In the genomic region with DNA sequence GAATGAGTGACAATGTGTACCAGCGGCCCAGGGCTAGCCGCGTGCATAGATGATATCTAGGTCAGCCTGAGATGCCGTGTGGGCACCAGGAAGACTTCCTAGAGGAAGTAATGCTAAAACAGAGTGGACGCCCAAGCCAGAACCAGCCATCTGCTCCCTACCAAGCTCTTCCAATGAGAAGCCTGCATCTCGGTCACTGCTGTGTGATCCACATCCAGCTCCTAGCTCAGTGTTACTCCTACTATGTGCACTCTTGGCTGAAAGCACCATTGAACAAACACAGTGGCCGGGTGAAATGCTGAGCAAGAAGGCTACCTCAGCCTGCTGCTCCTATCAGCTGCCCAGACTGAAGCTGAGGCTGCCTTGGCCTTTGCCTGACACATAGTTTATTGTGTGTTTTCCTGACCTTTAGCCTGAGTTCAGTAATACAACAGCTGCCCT, we compare ENCODE assay signal across 17 mouse cellular contexts. TPM values are rescaled to one million over a fixed set of nuclear protein-coding genes. Genes with fewer than 3 reads are reported as not detected.
DNase-seq lines count a peak whose midpoint lies in the region; ATAC-seq and TF ChIP-seq lines count a peak whose summit lies in the region.
"Had no signal": no experiment of that assay in that cellular context is flagged by ENCODE, and none has a peak within 500 bp of the region (broad histone marks: within the 10 kb centered on the region; RNA-seq: fewer than 3 reads in every experiment).

No protein-coding gene starts in this region.

- no peaks in the 10 kb centered on the region for H3K27me3 ChIP-seq in MEL (ENCODE audit: control insufficient read depth in 1 of 2, insufficient read depth in 2 of 2, low read length in 2 of 2)
- H3K27me3 ChIP-seq in liver, embryonic 15.5 days: 0 out of 2 replicates have a peak, but pooled peaks cover 4% of the 10 kb centered on the region
- H3K27me3 ChIP-seq in midbrain, postnatal 0 days (ENCODE audit: insufficient read depth, low read length): no peaks in the 10 kb centered on the region
- no peaks in the 10 kb centered on the region for H3K27me3 ChIP-seq in forebrain, embryonic 13.5 days
- H3K27me3 ChIP-seq: embryonic facial prominence, embryonic 15.5 days; neural tube, embryonic 13.5 days had no signal

- no peak for TF ChIP-seq POLR2A in MEL (IDR thresholded peaks at IDR 0.05; ENCODE audit: control insufficient read depth in 1 of 2, insufficient read depth in 1 of 2, low read depth in 1 of 2, low read length in 2 of 2, poor library complexity in 1 of 2)

- no peaks in the 10 kb centered on the region for H3K4me1 ChIP-seq in MEL (ENCODE audit: control insufficient read depth in 1 of 2, insufficient read depth in 2 of 2, low read length in 2 of 2)
- peaks cover 10% of the 10 kb centered on the region; the same call in 1 of the 2 replicates for H3K4me1 ChIP-seq in liver, embryonic 15.5 days (replicated peaks)
- H3K4me1 ChIP-seq in midbrain, postnatal 0 days (ENCODE audit: insufficient read depth, low read length): no peaks in the 10 kb centered on the region
- H3K4me1 ChIP-seq in forebrain, embryonic 13.5 days: no peaks in the 10 kb centered on the region
- H3K4me1 ChIP-seq: embryonic facial prominence, embryonic 15.5 days; kidney, embryonic 15.5 days; neural tube, embryonic 13.5 days had no signal

- no peak for TF ChIP-seq EP300 in MEL (IDR thresholded peaks at IDR 0.05; ENCODE audit: low read depth in 1 of 2, low read length in 2 of 2)

- TF ChIP-seq RAD21 in MEL (IDR thresholded peaks at IDR 0.05; ENCODE audit: low read depth, low read length): no peak

- 47% methylated on average over 7 of the region's 7 CpGs for WGBS in liver, embryonic 15.5 days (ENCODE audit: insufficient replicate concordance)
- WGBS in midbrain, postnatal 0 days: 93% methylated on average over 7 of the region's 7 CpGs
- 86% methylated on average over 7 of the region's 7 CpGs for WGBS in forebrain, embryonic 13.5 days

- no peaks in the 10 kb centered on the region for H3K79me2 ChIP-seq in MEL (ENCODE audit: control insufficient read depth, insufficient read depth, low read length, poor library complexity)

- ATAC-seq in frontal cortex, adult (ENCODE audit: low TSS enrichment): peak; percentile 41; the same call in 1 of the 2 replicates
- peak; percentile 40 for ATAC-seq in liver, embryonic 15.5 days (ENCODE audit: insufficient read depth)
- no peak for ATAC-seq in midbrain, postnatal 0 days (ENCODE audit: low FRiP score)
- ATAC-seq in forebrain, embryonic 13.5 days: no peak
- ATAC-seq: forebrain, embryonic 14.5 days; hindbrain, embryonic 16.5 days; midbrain, embryonic 16.5 days had no signal

- H3K9me3 ChIP-seq in MEL (replicated peaks; ENCODE audit: insufficient read depth, low read length): no peaks in the 10 kb centered on the region
- H3K9me3 ChIP-seq in liver, embryonic 15.5 days (replicated peaks): no peaks in the 10 kb centered on the region
- no peaks in the 10 kb centered on the region for H3K9me3 ChIP-seq in midbrain, postnatal 0 days (ENCODE audit: low read length)
- no peaks in the 10 kb centered on the region for H3K9me3 ChIP-seq in forebrain, embryonic 13.5 days (replicated peaks)
- H3K9me3 ChIP-seq: embryonic facial prominence, embryonic 15.5 days; kidney, embryonic 15.5 days; neural tube, embryonic 13.5 days had no signal

- no peak overlapping the region for H3K4me2 ChIP-seq in liver, embryonic 15.5 days
- H3K4me2 ChIP-seq in midbrain, postnatal 0 days (ENCODE audit: low read depth, low read length, poor library complexity, severe bottlenecking): no peak overlapping the region
- H3K4me2 ChIP-seq in forebrain, embryonic 13.5 days: no peak overlapping the region
- H3K4me2 ChIP-seq: embryonic facial prominence, embryonic 15.5 days; kidney, embryonic 15.5 days; lung, embryonic 14.5 days; neural tube, embryonic 13.5 days had no signal

- DNase-seq in frontal cortex, adult 2 months (ENCODE audit: extremely low spot score in 1 of 2, low spot score in 1 of 2): no peak
- no peak for DNase-seq in MEL (ENCODE audit: low read depth, low spot score)
- DNase-seq in cerebellum, adult 11-12 months: peak; percentile 63
- no peak for DNase-seq in midbrain, postnatal 0 days (ENCODE audit: low spot score)
- no peak for DNase-seq in spleen, adult 12 weeks (ENCODE audit: low spot score)
- DNase-seq: heart, postnatal 14 days; lung, embryonic 14.5 days; thymus, adult 18-20 months had no signal

- H3K4me3 ChIP-seq in MEL (ENCODE audit: control insufficient read depth in 1 of 2, insufficient read depth in 1 of 2, low read depth in 2 of 2, low read length in 2 of 2): no peak overlapping the region
- H3K4me3 ChIP-seq in liver, embryonic 15.5 days (replicated peaks): no peak overlapping the region
- no peak overlapping the region for H3K4me3 ChIP-seq in midbrain, postnatal 0 days (ENCODE audit: low read depth, low read length)
- H3K4me3 ChIP-seq in forebrain, embryonic 13.5 days: no peak overlapping the region
- H3K4me3 ChIP-seq: embryonic facial prominence, embryonic 15.5 days; kidney, embryonic 15.5 days; neural tube, embryonic 13.5 days had no signal

- no peak overlapping the region for H3K27ac ChIP-seq in MEL (ENCODE audit: control insufficient read depth, low read depth, low read length)
- H3K27ac ChIP-seq in liver, embryonic 15.5 days (replicated peaks): no peak overlapping the region
- no peak overlapping the region for H3K27ac ChIP-seq in midbrain, postnatal 0 days (ENCODE audit: low read depth, low read length)
- H3K27ac ChIP-seq in forebrain, embryonic 13.5 days: no peak overlapping the region
- H3K27ac ChIP-seq: embryonic facial prominence, embryonic 15.5 days; kidney, embryonic 15.5 days; neural tube, embryonic 13.5 days had no signal

- no peaks in the 10 kb centered on the region for H3K36me3 ChIP-seq in MEL (ENCODE audit: control insufficient read depth in 1 of 2, insufficient read depth in 2 of 2, low read length in 2 of 2)
- no peaks in the 10 kb centered on the region for H3K36me3 ChIP-seq in liver, embryonic 15.5 days (replicated peaks)
- H3K36me3 ChIP-seq in midbrain, postnatal 0 days (ENCODE audit: insufficient read depth, low read length): no peaks in the 10 kb centered on the region
- H3K36me3 ChIP-seq in forebrain, embryonic 13.5 days (ENCODE audit: poor library complexity, severe bottlenecking): no peaks in the 10 kb centered on the region
- H3K36me3 ChIP-seq: embryonic facial prominence, embryonic 15.5 days; kidney, embryonic 15.5 days; neural tube, embryonic 13.5 days had no signal

- no peak for TF ChIP-seq CTCF in MEL (IDR thresholded peaks at IDR 0.05 in 2 of 3, conservative IDR thresholded peaks at IDR 0.05 in 1 of 3; ENCODE audit: control insufficient read depth in 1 of 3, insufficient read depth in 1 of 3, low read depth in 2 of 3, low read length in 3 of 3, poor library complexity in 1 of 3, severe bottlenecking in 1 of 3)
- no peak for TF ChIP-seq CTCF in midbrain, postnatal 0 days (IDR thresholded peaks at IDR 0.05)

- H3K9ac ChIP-seq in MEL (ENCODE audit: control insufficient read depth, low read depth, low read length, poor library complexity, severe bottlenecking): no peak overlapping the region
- no peak overlapping the region for H3K9ac ChIP-seq in liver, embryonic 15.5 days
- H3K9ac ChIP-seq in midbrain, postnatal 0 days (replicated peaks; ENCODE audit: low read length, poor library complexity, severe bottlenecking): no peak overlapping the region
- no peak overlapping the region for H3K9ac ChIP-seq in forebrain, embryonic 13.5 days
- H3K9ac ChIP-seq: embryonic facial prominence, embryonic 15.5 days; kidney, embryonic 15.5 days; lung, embryonic 14.5 days; neural tube, embryonic 13.5 days had no signal

TF ChIP-seq in MEL, 35 proteins besides CTCF, POLR2A, EP300 and RAD21:
- TF ChIP-seq ZKSCAN1 (IDR thresholded peaks at IDR 0.05; ENCODE audit: low read depth, low read length): peak; percentile 52; the same call in 1 of the 2 replicates
- no peak for TF ChIP-seq JUND (IDR thresholded peaks at IDR 0.05; ENCODE audit: low read depth, low read length)

RNA-seq across cellular contexts. Expression of gene Elk4, which starts 14.8 kb away (rescaled TPM):
- 22.7 and 23.2 TPM in 2 replicates for polyA plus RNA-seq in frontal cortex, adult 2 months (2012; rRNA removed)
- total RNA-seq in MEL (2012; rRNA removed): 18.8 and 19.4 TPM in 2 replicates
- 100 to 1,000 TPM in 1 of 2 experiments, 10 to 100 TPM in 1; 20.3 to 191 TPM for polyA plus RNA-seq in MEL (2012; ENCODE audit: insufficient read depth in 1 of 2, insufficient read length in 2 of 2, low read depth in 1 of 2, low replicate concordance in 2 of 2, missing spikeins in 1 of 2)
- 7.9 and 10.1 TPM in 2 replicates for polyA plus RNA-seq in liver, embryonic 15.5 days (2015; fragmentation: Nextera tagmentation; extraction: Ambion mirVana)
- 17.6 and 23.4 TPM in 2 replicates for total RNA-seq in midbrain, postnatal 0 days (2014; rRNA removed)
- polyA plus RNA-seq in midbrain, postnatal 0 days (2015; fragmentation: Nextera tagmentation; extraction: Ambion mirVana): 6.0 and 8.1 TPM in 2 replicates
- polyA plus RNA-seq in forebrain, embryonic 13.5 days (2015; fragmentation: Nextera tagmentation; extraction: Ambion mirVana): 13.1 and 13.2 TPM in 2 replicates

RNA-seq across cellular contexts. Expression of gene Slc45a3, which starts 29.8 kb away (rescaled TPM):
- 1.4 and 2.0 TPM in 2 replicates for polyA plus RNA-seq in frontal cortex, adult 2 months (2012; rRNA removed)
- total RNA-seq in MEL (2012; rRNA removed): 34.1 and 40.7 TPM in 2 replicates
- 10 to 100 TPM in 1 of 2 experiments, not detected in 1; 15.6 TPM for polyA plus RNA-seq in MEL (2012; ENCODE audit: insufficient read depth in 1 of 2, insufficient read length in 2 of 2, low read depth in 1 of 2, low replicate concordance in 2 of 2, missing spikeins in 1 of 2)
- 2.6 and 3.1 TPM in 2 replicates for polyA plus RNA-seq in liver, embryonic 15.5 days (2015; fragmentation: Nextera tagmentation; extraction: Ambion mirVana)
- total RNA-seq in midbrain, postnatal 0 days (2014; rRNA removed): 0.80 and 1.3 TPM in 2 replicates
- 0.38 and 0.63 TPM in 2 replicates for polyA plus RNA-seq in midbrain, postnatal 0 days (2015; fragmentation: Nextera tagmentation; extraction: Ambion mirVana)
- polyA plus RNA-seq in forebrain, embryonic 13.5 days (2015; fragmentation: Nextera tagmentation; extraction: Ambion mirVana): 2.6 and 2.9 TPM in 2 replicates

Comparison
In these comparisons a context has a peak if more than half of its experiments do, and no peak if none do; other contexts are left out.
1. ATAC-seq: peak in frontal cortex, adult (single experiment) and liver, embryonic 15.5 days (single experiment); none in midbrain, postnatal 0 days (single experiment) and forebrain, embryonic 13.5 days (single experiment).